Mouse (Mus musculus) embryonic facial prominence, embryonic 10.5 days (tissue): ENCODE results near the gene Lgals1. TPM values are rescaled to one million over a fixed set of nuclear protein-coding genes. Genes with fewer than 3 reads are reported as not detected.
"Not testable (repeated sequence)": the region's sequence is repeated elsewhere in the genome, so short reads cannot be mapped to it uniquely, and the experiment has no call there.

ENCODE experiments used
- DNase-seq: peaks from one replicate; pipeline ENCODE4 v3.0.0-alpha.2; 2017; ENCODE audit warnings: low spot score
- H3K27ac ChIP-seq: fragments of 300-500 bp; sonication (generic); replicated peaks from 2 replicates; pipeline ENCODE4 v1.5.1; 2016; ENCODE audit warnings: mild to moderate bottlenecking
- H3K27me3 ChIP-seq: fragments of 300-500 bp; sonication (generic); replicated peaks from 2 replicates; pipeline ENCODE4 v1.6.1; 2016; ENCODE audit warnings: low read depth, mild to moderate bottlenecking; ENCODE audit not compliant: poor library complexity, severe bottlenecking
- H3K36me3 ChIP-seq: fragments of 300-500 bp; sonication (generic); replicated peaks from 2 replicates; pipeline ENCODE4 v1.6.1; 2016; ENCODE audit warnings: mild to moderate bottlenecking, moderate library complexity
- H3K4me1 ChIP-seq: fragments of 300-500 bp; sonication (generic); 2 replicates; pipeline ENCODE4 v1.6.1; 2016
- H3K4me3 ChIP-seq: fragments of 300-500 bp; sonication (generic); 2 replicates; pipeline ENCODE4 v1.5.1; 2016; ENCODE audit warnings: mild to moderate bottlenecking, moderate library complexity
- H3K9me3 ChIP-seq: fragments of 300-500 bp; sonication (generic); 2 replicates; pipeline ENCODE4 v1.6.1; 2016; ENCODE audit warnings: mild to moderate bottlenecking
- WGBS: fragments of 180-500 bp; shearing (Covaris S2); methylation state at CpG from one replicate; pipeline ENCODE4 v1.1.7; 2016; 5-methylcytosine and 5-hydroxymethylcytosine counted together
- polyA plus RNA-seq: library from polyadenylated mRNA; unstranded; fragments of >200 nt; fragmentation: Nextera tagmentation; extraction: Ambion mirVana; gene quantifications from 2 replicates; pipeline ENCODE4 v1.2.1, GENCODE M21; 2016

Gene Lgals1
- 241 and 316 TPM in 2 replicates for polyA plus RNA-seq

DNA sequence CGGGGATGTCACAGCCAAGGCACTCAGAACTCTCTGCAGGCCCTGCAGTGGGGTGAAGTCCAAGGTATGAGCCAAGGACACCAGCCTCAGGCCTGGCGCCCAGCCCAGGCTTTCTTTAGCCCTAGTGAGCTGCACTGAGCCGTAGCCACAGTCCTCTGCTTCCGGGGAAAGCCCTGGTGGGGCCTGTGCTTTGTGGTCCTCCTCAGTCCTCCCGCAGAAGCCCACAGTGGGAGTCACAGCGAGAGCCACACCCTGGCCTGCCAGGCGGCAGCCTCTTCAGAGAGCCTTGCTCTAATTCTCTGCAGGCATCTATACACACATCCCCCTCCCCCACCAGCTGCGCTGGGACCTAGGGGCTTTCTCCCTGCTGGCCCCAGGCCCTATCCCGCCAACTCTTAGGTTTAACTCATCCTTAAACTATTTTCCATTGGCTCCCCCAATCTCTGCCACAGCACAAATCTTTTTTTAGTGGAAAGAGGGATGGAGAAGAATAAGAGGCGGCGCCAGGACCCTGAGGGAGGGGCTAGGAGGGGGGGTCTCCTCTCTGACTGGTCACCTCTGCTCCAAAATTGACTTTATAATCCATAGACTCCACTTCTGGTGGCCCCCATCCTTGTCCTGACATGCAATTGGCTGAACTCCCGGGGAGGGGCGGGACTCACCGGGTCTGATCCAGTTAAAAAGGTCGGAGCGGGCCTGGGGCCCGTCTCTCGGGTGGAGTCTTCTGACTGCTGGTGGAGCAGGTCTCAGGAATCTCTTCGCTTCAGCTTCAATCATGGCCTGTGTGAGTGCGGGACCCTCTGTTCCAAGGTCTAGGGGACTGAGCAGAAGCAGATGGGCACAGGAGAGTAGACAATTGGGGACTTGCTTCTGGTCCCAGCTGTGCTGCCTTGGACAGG lies at the start of gene Lgals1:
Gene Lgals1 (plus strand): TSS at position 705 of the 899 bp plus-strand sequence.
- peaks cover 13% of the 10 kb centered on the region for H3K27me3 ChIP-seq
- H3K9me3 ChIP-seq, result no peaks in the 10 kb centered on the region
- 8% methylated on average over 20 of the region's 20 CpGs for WGBS
- H3K36me3 ChIP-seq, result peaks cover 13% of the 10 kb centered on the region
- H3K4me3 ChIP-seq, result peak within 1 kb of the TSS; percentile 56
- peaks cover 50% of the 10 kb centered on the region for H3K4me1 ChIP-seq
- peak; percentile 90 for DNase-seq
- H3K27ac ChIP-seq, result peak within 1 kb of the TSS; percentile 88

- peak within 1 kb of the TSS; percentile 99 for H3K27ac ChIP-seq
- H3K36me3 ChIP-seq, result peaks cover 29% of the 10 kb centered on the region
- DNase-seq, result peak; percentile 96
- H3K4me3 ChIP-seq, result peak within 1 kb of the TSS; percentile 84
- H3K4me1 ChIP-seq, result peaks cover 49% of the 10 kb centered on the region
- H3K9me3 ChIP-seq, result no peaks in the 10 kb centered on the region
- H3K27me3 ChIP-seq, result peaks cover 6% of the 10 kb centered on the region
- 2% methylated on average over 85 of the region's 95 CpGs for WGBS
Measured at GRCm38 (mm10) chr15:78876991-78877809, 49.3 kb upstream of the Lgals1 start, which contains the start of gene Gga1. Gga1 (plus strand) TSS chr15:78877190.

GRCm38 (mm10) chr15:78877810-78878390 lies 48.6 kb upstream of the Lgals1 start:
- Histone ChIP-seq H3K4me3 (peak overlapping the region; percentile 84), H3K27me3 (peaks cover 6% of the 10 kb centered on the region), H3K9me3 (no peaks in the 10 kb centered on the region), H3K36me3 (peaks cover 36% of the 10 kb centered on the region), H3K4me1 (peaks cover 47% of the 10 kb centered on the region), H3K27ac (peak overlapping the region; percentile 99)
- DNase-seq, result no peak
- WGBS, result 1% methylated on average over 17 of the region's 17 CpGs

- H3K4me1 ChIP-seq, result peaks cover 43% of the 10 kb centered on the region
- 0 out of 2 replicates have a peak overlapping the region, but pooled peaks have one; percentile 61 for H3K27ac ChIP-seq
- 45% methylated on average over 7 of the region's 7 CpGs for WGBS
- peak overlapping the region; percentile 84; the same call in 1 of the 2 replicates for H3K4me3 ChIP-seq
- not testable (repeated sequence) for DNase-seq, H3K27me3 ChIP-seq, H3K9me3 ChIP-seq
- H3K36me3 ChIP-seq, result peaks cover 46% of the 10 kb centered on the region
Measured at GRCm38 (mm10) chr15:78878792-78879516, 47.6 kb upstream of the Lgals1 start.

- Histone ChIP-seq H3K9me3 (no peaks in the 10 kb centered on the region), H3K4me3 (no peak overlapping the region), H3K4me1 (peaks cover 35% of the 10 kb centered on the region), H3K36me3 (peaks cover 60% of the 10 kb centered on the region), H3K27ac (0 out of 2 replicates have a peak overlapping the region, but pooled peaks have one; percentile 16), H3K27me3 (no peaks in the 10 kb centered on the region)
- no peak for DNase-seq
- 95% methylated on average over 8 of the region's 8 CpGs for WGBS
Measured at GRCm38 (mm10) chr15:78880432-78880831, 46.1 kb upstream of the Lgals1 start.

- WGBS, result 91% methylated on average over 3 of the region's 3 CpGs
- peaks cover 22% of the 10 kb centered on the region for H3K4me1 ChIP-seq
- no peaks in the 10 kb centered on the region for H3K9me3 ChIP-seq
- no peak overlapping the region for H3K4me3 ChIP-seq
- H3K27ac ChIP-seq, result no peak overlapping the region
- H3K27me3 ChIP-seq, result no peaks in the 10 kb centered on the region
- DNase-seq, result no peak
- H3K36me3 ChIP-seq, result peaks cover 74% of the 10 kb centered on the region
Measured at GRCm38 (mm10) chr15:78881828-78882227, 44.7 kb upstream of the Lgals1 start.

DNA sequence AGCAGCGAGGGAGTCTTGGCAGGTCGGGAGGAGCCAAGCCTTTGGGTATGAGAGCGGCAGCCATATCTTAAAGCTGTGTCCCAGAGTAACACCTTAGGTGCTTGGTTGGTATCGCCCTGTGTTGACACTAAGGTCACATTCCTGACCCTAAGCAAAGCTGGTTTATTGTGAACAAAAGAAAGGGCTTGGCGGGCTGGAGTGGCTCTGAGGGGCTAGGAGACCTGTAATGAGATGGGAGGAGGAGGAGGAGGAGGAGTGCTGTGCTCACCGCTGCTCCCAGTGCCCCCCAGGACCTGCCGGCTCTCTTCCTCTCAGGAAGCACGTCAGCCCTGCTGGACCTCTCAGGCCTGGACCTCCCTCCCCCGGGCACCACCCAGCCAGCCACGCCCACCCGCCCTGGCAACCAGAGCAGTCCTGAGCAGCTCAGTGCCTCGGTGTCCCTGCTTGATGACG lies 37.1 kb upstream of the Lgals1 start:
- Histone ChIP-seq H3K27ac (peak overlapping the region; percentile 77), H3K9me3 (no peaks in the 10 kb centered on the region), H3K27me3 (no peaks in the 10 kb centered on the region), H3K4me1 (peaks cover 44% of the 10 kb centered on the region), H3K36me3 (peaks cover 98% of the 10 kb centered on the region), H3K4me3 (peak overlapping the region; percentile 1; the same call in 1 of the 2 replicates)
- 21% methylated on average over 13 of the region's 13 CpGs for WGBS
- DNase-seq, result peak; percentile 53

DNA sequence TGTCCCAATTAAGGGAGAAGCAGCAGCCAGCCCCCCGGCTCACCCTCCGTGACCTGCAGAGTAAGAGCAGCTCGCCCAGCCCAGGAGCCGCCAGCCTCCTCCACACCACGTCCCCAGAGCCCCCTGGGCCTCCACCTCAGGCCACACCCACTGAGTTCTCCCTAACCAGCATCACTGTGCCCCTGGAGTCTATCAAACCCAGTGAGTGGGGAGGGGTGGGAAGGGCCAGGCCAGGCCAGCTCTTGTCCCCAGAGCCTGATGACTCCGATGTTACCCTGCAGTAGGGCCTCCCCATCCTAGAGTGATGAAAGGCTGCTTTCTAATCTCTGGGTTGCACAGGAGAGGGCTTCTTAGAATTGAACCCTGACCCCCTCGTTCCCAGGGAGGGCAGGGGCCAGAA lies 34.1 kb upstream of the Lgals1 start:
- peaks cover 73% of the 10 kb centered on the region for H3K4me1 ChIP-seq
- H3K9me3 ChIP-seq, result no peaks in the 10 kb centered on the region
- 57% methylated on average over 7 of the region's 7 CpGs for WGBS
- no peak for DNase-seq
- H3K27ac ChIP-seq, result 0 out of 2 replicates have a peak overlapping the region, but pooled peaks have one; percentile 1
- H3K36me3 ChIP-seq, result peaks cover 83% of the 10 kb centered on the region
- H3K27me3 ChIP-seq, result no peaks in the 10 kb centered on the region
- H3K4me3 ChIP-seq, result no peak overlapping the region

DNA sequence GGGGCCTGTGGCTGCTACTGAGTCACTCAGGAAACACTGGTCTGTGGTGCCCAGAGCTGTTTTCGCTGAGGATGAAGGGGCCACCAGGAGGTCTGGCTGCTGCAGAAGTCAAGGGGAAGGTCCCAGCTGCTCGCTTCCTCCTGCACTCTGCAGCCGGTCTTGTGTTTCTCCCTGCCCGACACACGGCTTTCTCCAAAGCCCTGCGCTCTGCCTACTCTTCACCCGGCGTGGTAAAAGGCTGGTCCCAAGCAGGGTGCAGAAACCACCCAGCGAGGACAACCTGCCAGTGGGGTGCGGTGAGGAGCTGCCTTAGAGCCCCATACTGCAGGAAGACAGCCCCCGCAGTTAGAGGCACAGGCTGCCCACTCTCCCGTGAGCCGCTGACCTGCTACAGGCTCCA lies 31.8 kb upstream of the Lgals1 start:
- no peak for DNase-seq
- 0 out of 2 replicates have a peak overlapping the region, but pooled peaks have one; percentile 0 for H3K4me3 ChIP-seq
- H3K27ac ChIP-seq, result 0 out of 2 replicates have a peak overlapping the region, but pooled peaks have one; percentile 62
- 78% methylated on average over 13 of the region's 13 CpGs for WGBS
- H3K9me3 ChIP-seq, result no peaks in the 10 kb centered on the region
- H3K27me3 ChIP-seq, result 0 out of 2 replicates have a peak, but pooled peaks cover 9% of the 10 kb centered on the region
- H3K4me1 ChIP-seq, result peaks cover 82% of the 10 kb centered on the region
- H3K36me3 ChIP-seq, result peaks cover 60% of the 10 kb centered on the region

DNA sequence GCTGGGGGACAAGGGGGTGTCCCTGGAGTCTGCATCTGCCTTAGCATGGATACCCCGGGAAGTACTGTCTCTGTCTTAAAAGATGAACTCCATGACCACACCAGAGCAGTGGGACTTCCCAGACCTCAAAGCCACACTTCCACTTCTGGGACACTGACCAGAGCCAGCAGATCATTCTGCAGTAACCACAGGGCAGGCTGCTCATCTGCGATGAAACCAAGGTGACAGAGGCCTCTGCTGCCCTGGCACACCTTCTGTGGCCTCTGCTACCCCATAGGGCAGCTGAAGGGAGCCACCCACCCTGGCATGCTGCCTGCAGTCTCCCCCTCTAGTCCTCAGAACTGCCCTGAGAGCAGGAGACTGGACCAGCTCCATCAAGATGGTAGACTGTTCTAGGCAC lies 30.8 kb upstream of the Lgals1 start:
- no peaks in the 10 kb centered on the region for H3K9me3 ChIP-seq
- peak overlapping the region; percentile 2; the same call in 1 of the 2 replicates for H3K27ac ChIP-seq
- no peak overlapping the region for H3K4me3 ChIP-seq
- no peak for DNase-seq
- H3K4me1 ChIP-seq, result peaks cover 89% of the 10 kb centered on the region
- 0 out of 2 replicates have a peak, but pooled peaks cover 11% of the 10 kb centered on the region for H3K27me3 ChIP-seq
- H3K36me3 ChIP-seq, result peaks cover 51% of the 10 kb centered on the region
- 83% methylated on average over 2 of the region's 2 CpGs for WGBS

- H3K9me3 ChIP-seq, result no peaks in the 10 kb centered on the region
- peaks cover 47% of the 10 kb centered on the region for H3K36me3 ChIP-seq
- DNase-seq, result no peak
- peak overlapping the region; percentile 2 for H3K27ac ChIP-seq
- WGBS, result 85% methylated on average over 3 of the region's 3 CpGs
- 0 out of 2 replicates have a peak, but pooled peaks cover 15% of the 10 kb centered on the region for H3K27me3 ChIP-seq
- H3K4me1 ChIP-seq, result peaks cover 94% of the 10 kb centered on the region
- H3K4me3 ChIP-seq, result no peak overlapping the region
Measured at GRCm38 (mm10) chr15:78896149-78896548, 30.4 kb upstream of the Lgals1 start.
